Mouse (Mus musculus): Measurements from ENCODE around the gene Ctdspl2. TPM values are rescaled to one million over a fixed set of nuclear protein-coding genes. Genes with fewer than 3 reads are reported as not detected.

The Ctdspl2 gene
- polyA plus RNA-seq, 1 experiment: 14.8 TPM

DNA sequence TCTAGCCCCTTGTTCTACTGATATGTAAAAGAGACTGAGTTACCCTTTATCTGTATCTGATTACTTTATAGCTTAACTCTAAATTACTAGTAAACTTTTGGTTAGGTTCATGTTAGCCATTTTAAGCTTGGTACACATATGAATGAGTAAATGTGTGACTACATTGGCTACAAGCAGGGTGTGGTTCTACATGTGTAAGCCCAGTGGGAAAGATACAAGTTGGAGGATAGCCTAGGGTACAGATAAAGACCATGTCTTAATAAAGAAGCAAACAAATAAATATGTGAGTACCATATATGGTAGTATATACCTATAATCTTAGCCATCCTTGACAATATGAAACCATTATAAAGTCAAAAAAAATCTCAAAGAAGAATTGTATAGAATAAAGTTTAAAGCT is 88.1 kb downstream of the Ctdspl2 start:
- DNase-seq: no peak
- Histone ChIP-seq H3K4me3 (ENCODE audit: control insufficient read depth, insufficient read depth, low read length) (no peak overlapping the region), H3K36me3 (ENCODE audit: control insufficient read depth, insufficient read depth, low read length) (peaks cover 19% of the 10 kb centered on the region), H3K4me1 (replicated peaks; ENCODE audit: control insufficient read depth, insufficient read depth, low read length) (no peaks in the 10 kb centered on the region), H3K27ac (ENCODE audit: control insufficient read depth, insufficient read depth, low read length) (no peak overlapping the region), H3K27me3 (ENCODE audit: control insufficient read depth, insufficient read depth, low read length) (no peaks in the 10 kb centered on the region)
- TF ChIP-seq CTCF (IDR thresholded peaks at IDR 0.05; ENCODE audit: borderline replicate concordance, control insufficient read depth, extremely low read depth, insufficient read depth, low read length, poor library complexity): no peak

- no peak for DNase-seq
- Histone ChIP-seq H3K36me3 (ENCODE audit: control insufficient read depth, insufficient read depth, low read length) (peaks cover 23% of the 10 kb centered on the region), H3K4me3 (ENCODE audit: control insufficient read depth, insufficient read depth, low read length) (no peak overlapping the region)
Observed at GRCm38 (mm10) chr2:122059365-122060115, 103.7 kb downstream of the Ctdspl2 start.

More at GRCm38 (mm10) chr2:122059365-122060115, 103.7 kb downstream of the Ctdspl2 start:
- no peaks in the 10 kb centered on the region for H3K27me3 ChIP-seq (ENCODE audit: control insufficient read depth, insufficient read depth, low read length)
- TF ChIP-seq POLR2A (IDR thresholded peaks at IDR 0.05; ENCODE audit: control insufficient read depth, extremely low read depth, insufficient read depth, low read length, poor library complexity) (no peak), CTCF (IDR thresholded peaks at IDR 0.05; ENCODE audit: borderline replicate concordance, control insufficient read depth, extremely low read depth, insufficient read depth, low read length, poor library complexity) (no peak)
- H3K27ac ChIP-seq (ENCODE audit: control insufficient read depth, insufficient read depth, low read length): no peak overlapping the region
- WGBS: 97% methylated on average over 11 of the region's 11 CpGs
- no peaks in the 10 kb centered on the region for H3K4me1 ChIP-seq (replicated peaks; ENCODE audit: control insufficient read depth, insufficient read depth, low read length)

Other genes starting within 250 kb of the Ctdspl2 start
- gene Frmd5, start 148.9 kb upstream of the Ctdspl2 start, polyA plus RNA-seq (2012; rRNA removed): 1.4 and 8.8 TPM in 2 replicates
- gene Casc4, start 89.0 kb upstream of the Ctdspl2 start, polyA plus RNA-seq (2012; rRNA removed): 8.7 and 10.0 TPM in 2 replicates
- 0.05 TPM in 1 of 2 replicates, not detected in the other for gene Mageb3, start 91 bp downstream of the Ctdspl2 start, polyA plus RNA-seq (2012; rRNA removed)
- 5.3 and 9.3 TPM in 2 replicates for gene Eif3j1, start 72.5 kb downstream of the Ctdspl2 start, polyA plus RNA-seq (2012; rRNA removed)
- gene Spg11, start 162.4 kb downstream of the Ctdspl2 start, polyA plus RNA-seq (2012; rRNA removed): 14.0 and 14.9 TPM in 2 replicates
- 1,110 and 1,280 TPM in 2 replicates for gene B2m, start 191.7 kb downstream of the Ctdspl2 start, polyA plus RNA-seq (2012; rRNA removed)
- 0.12 and 0.13 TPM in 2 replicates for gene Trim69, start 204.7 kb downstream of the Ctdspl2 start, polyA plus RNA-seq (2012; rRNA removed)
- gene Patl2, start 230.2 kb downstream of the Ctdspl2 start, polyA plus RNA-seq (2012; rRNA removed): 0.61 and 0.92 TPM in 2 replicates
- not detected in 2 replicates for gene Terb2, start 230.3 kb downstream of the Ctdspl2 start, polyA plus RNA-seq (2012; rRNA removed)